Mouse (Mus musculus): ENCODE measurements around the gene Gm3696.
"Not testable (repeated sequence)": the region's sequence is repeated elsewhere in the genome, so short reads cannot be mapped to it uniquely, and the experiment has no call there.

Gene Gm3696

GRCm38 (mm10) chr14:7100521-7100920 is at the start of gene Gm3696:
TSS of gene Gm3696 (minus strand) at chr14:7100621.
- not testable (repeated sequence) for DNase-seq (ENCODE audit: low spot score)

GRCm38 (mm10) chr14:7125312-7125711 is 24.9 kb upstream of the Gm3696 start, which contains the start of gene Gm6676:
TSS of gene Gm6676 (minus strand) at chr14:7125412.
- not testable (repeated sequence) for DNase-seq (ENCODE audit: low spot score)

DNA sequence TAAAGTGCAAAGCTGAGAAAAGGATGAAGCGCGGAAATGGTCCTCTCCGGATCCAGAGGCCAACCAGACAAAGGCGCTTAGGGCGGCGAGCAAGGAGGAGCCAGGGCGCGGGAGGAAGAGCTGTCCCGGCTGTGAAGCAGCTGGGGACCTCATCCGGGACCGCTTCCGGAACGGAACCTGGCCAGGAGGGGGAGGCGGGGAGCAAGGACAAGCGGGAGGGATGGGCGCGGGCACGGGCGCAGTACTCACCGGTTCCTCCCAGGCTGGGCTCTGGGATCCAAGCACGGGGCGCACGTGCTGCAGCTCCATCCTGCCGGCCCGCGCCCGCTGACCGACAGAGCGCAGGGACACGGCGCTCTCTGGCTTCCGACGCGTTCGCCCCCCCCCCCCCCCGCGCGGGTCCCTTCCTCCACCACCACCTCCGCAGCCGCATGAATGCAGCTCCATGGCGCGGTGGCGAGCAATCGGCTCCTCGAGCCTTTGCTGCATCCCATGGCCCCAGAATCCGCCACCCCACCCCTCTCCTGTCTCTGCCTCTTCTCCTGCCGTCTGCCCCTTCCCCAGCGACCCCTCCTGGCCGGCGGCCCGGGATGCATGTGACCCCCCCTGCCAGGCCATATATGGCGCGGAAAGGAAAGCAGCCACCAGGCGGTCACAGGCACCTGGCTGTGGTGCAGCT is 4.8 kb upstream of the Gm3696 start:
- DNase-seq (ENCODE audit: low spot score), result not testable (repeated sequence)

DNA sequence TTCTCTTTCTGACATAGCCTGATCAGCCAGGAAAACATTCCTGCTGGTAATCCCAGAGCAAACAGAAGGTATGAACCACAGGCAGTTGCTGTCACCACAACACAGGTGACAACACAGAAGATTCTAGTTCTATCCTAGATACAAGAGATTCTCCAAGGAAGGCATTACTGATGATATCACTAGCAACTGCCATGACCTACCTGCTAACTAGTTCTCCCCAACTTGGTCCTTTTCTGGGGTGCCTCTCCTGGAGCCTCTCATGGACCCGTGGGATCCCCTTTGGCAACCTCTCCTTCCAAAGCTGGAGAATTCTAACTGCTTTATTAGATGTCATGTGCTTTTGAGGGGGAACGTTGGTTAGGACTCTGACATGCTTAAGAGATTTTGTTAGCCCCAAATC is 55.6 kb downstream of the Gm3696 start, which contains the start of gene Gm3685:
Gene Gm3685 (minus strand): TSS at position 101 of the 400 bp plus-strand sequence.
- not testable (repeated sequence) for DNase-seq (ENCODE audit: low spot score)

Data from spleen, adult 12 weeks (tissue).